Mouse (Mus musculus) central nervous system, embryonic 14 days (tissue): ENCODE results near the gene Tor1b. TPM values are rescaled to one million over a fixed set of nuclear protein-coding genes. Genes with fewer than 3 reads are reported as not detected.

Experiments used
- polyA plus RNA-seq: library from polyadenylated mRNA; depleted of rRNA; stranded (reverse); fragments of >200 nt; gene quantifications from 2 replicates; pipeline ENCODE4 v1.2.3, GENCODE M21; 2012; rRNA removed

The Tor1b gene
- 36.4 and 37.1 TPM in 2 replicates for polyA plus RNA-seq

DNA sequence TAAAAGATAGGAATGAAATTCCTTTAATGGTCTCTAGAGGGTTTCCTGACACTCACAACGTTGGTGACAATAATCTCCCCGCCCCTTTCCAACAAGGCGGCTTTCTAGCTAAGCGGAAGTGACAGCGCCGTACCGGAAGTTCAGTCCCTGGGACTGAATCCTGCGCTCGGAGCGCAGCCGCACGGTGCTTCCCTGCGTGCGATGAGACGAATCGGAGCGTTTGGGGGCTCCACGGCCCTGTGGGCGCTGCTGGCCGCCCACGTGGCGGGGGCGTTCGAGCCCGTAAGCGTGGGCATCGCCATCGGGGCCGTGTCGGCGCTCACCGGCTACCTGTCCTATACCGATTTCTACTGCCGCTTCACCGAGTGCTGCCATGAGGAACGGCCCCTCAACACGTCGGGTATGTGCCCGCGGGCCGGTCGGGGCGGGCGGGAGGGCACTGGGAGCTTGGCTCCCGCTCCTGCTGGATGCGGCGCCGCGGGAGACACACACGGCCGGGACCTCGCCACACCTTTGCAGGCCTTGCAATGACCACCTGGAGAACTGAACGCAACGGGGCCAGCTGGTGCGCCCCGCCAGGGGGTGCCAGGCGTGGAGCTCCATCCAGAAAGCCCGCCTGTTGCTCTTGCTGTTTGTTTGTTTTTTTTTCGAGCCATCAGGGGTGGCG is at the start of gene Tor1b:
Gene Tor1b (plus strand): TSS at position 136 of the 667 bp plus-strand sequence.

DNA sequence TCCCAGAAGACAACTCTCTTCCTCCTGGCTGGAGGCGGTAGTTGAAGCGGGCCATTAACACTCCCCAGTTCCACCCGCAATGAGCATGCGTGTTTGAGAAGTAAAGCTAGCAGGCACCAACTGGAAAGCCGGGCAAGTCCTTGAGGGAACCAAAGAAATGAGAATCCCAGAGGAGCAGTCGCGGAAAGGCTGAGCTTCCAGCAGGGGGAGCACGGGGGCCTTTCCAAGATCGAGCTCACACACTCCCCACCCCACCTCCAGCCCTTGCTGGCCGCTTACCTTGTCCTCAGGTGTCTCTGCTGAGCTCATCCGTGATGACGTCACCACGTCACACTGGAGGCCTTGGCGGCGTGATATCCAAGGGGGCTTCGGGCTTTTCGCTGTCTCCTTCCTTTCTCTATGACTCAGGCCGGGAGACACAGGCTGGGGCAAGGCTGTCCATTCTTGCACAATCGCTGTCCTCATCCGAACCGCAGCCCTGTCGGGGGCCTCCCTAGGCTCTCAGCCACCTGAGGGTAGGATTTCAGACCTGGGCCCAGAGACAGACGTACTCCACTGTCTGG is 23.2 kb upstream of the Tor1b start, which contains the start of gene Ptges:
Gene Ptges (minus strand): TSS at position 381 of the 563 bp plus-strand sequence.

DNA sequence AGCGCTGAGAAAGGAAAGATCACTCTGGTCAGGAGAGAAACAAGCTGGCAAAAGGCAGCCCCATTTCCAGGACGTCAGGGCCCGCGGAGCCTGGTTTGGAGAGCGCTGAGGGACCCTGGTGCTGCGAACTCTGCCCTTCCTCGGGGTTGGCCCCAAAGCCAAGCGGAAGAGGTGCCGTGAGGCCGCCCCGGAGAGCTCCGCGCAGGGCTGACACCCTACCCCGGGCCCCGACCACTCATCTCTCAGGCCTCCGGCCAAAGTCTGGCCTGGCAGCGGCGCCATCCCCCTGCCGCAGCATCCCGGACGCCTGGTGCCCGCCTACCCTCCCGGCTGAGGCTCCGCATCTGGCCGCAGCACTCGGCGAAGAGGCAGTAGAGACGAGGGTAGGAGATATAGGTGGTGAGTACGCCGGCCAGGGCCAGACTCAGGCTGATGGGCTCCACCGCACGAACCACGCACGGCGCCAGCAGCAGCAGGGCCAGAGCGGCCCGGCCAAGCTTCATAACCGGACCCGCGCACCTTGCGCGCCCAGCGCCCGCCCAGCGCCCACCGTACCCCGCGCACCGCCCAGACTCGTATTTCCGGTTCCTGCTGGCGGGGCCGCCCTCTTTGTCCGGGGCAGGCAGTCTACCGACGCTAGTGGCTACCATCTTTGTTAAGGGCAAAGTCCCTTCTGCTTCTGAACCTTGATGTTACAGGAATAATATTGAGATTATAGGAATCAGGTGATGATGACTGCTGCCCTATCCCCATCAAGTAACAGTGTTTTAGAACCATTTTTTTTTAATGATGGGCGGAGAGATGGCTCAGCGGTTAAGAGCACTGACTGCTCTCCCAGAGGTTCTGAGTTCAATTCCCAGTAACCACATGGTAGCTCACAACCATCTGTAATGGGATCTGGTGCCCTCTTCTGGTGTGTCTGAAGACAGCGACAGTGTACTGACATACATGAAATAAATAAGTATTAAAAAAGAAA is 14.9 kb downstream of the Tor1b start, which contains the start of gene Tor1a:
Gene Tor1a (minus strand): TSS at position 582 of the 976 bp plus-strand sequence.

DNA sequence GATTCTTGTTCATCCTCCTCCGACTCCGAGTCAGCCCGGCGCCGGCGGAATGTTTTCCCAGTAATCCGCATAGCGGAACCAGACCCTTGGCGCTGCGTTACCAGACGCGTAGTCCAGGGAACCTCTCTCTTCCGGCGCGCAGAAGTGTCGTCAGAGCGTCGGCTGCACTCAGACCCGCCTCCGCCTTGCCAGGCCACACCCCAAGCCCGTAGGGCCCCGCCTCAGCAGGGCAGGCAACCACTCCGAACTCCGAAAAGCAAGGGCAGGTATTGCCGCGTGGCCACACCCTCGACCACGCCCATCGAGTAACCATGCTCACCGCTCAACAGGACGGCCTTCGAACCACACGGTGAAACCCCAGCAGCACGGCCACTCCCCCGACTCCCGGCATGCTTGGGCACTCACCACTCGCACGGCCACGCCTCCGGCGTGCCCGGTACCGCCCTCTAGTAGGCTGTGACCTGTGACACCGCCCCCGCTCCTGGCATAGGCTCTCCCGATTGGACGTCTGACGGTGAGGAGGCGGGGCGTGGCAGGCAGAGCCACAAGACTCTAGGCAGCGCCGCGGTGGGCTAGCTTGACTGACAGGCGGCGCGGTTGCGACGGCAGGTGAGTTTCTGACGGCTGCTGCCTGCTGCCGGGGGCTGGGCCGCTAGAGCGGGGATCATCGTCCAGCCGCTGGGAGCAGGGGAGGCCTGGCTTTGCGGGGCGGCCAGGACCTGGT is 29.2 kb downstream of the Tor1b start, which contains the start of the genes BC005624 and Usp20:
Gene BC005624 (minus strand): TSS at position 412 of the 724 bp plus-strand sequence.
Gene Usp20 (plus strand): TSS at position 490 of the 724 bp plus-strand sequence.

Other genes with a start within 250 kb of the Tor1b start
- gene 1700001O22Rik, start 149.3 kb upstream of the Tor1b start, polyA plus RNA-seq, result 1.9 and 4.1 TPM in 2 replicates
- 70.0 and 70.5 TPM in 2 replicates for gene Ntmt1, start 145.1 kb upstream of the Tor1b start, polyA plus RNA-seq
- gene Asb6, start 122.6 kb upstream of the Tor1b start, polyA plus RNA-seq, result 44.9 and 45.4 TPM in 2 replicates
- gene Prrx2, start 118.0 kb upstream of the Tor1b start, polyA plus RNA-seq, result 16.7 and 38.6 TPM in 2 replicates
- 3.5 and 7.1 TPM in 2 replicates for gene Ptges, start 23.1 kb upstream of the Tor1b start, polyA plus RNA-seq
- 65.9 and 74.3 TPM in 2 replicates for gene Tor1a, start 15.0 kb downstream of the Tor1b start, polyA plus RNA-seq
- 84.3 and 86.1 TPM in 2 replicates for gene BC005624, start 29.2 kb downstream of the Tor1b start, polyA plus RNA-seq
- gene Usp20, start 29.3 kb downstream of the Tor1b start, polyA plus RNA-seq, result 33.0 and 35.4 TPM in 2 replicates
- 32.9 and 41.8 TPM in 2 replicates for gene Fnbp1, start 189.0 kb downstream of the Tor1b start, polyA plus RNA-seq
- gene Gpr107, start 199.4 kb downstream of the Tor1b start, polyA plus RNA-seq, result 27.6 and 30.1 TPM in 2 replicates